Mouse (Mus musculus): Measurements from ENCODE around the gene Adipoq. TPM values are rescaled to one million over a fixed set of nuclear protein-coding genes. Genes with fewer than 3 reads are reported as not detected.
"Not testable (repeated sequence)": the region's sequence is repeated elsewhere in the genome, so short reads cannot be mapped to it uniquely, and the experiment has no call there.

Gene Adipoq
- total RNA-seq, 2 experiments from 2014 or later: not detected

GRCm38 (mm10) chr16:23170813-23171212 is 24.5 kb downstream of the Adipoq start:
- intact Hi-C loops (cut with DNase I): no loop called here
- TF ChIP-seq CTCF (IDR thresholded peaks at IDR 0.05): no peak

DNA sequence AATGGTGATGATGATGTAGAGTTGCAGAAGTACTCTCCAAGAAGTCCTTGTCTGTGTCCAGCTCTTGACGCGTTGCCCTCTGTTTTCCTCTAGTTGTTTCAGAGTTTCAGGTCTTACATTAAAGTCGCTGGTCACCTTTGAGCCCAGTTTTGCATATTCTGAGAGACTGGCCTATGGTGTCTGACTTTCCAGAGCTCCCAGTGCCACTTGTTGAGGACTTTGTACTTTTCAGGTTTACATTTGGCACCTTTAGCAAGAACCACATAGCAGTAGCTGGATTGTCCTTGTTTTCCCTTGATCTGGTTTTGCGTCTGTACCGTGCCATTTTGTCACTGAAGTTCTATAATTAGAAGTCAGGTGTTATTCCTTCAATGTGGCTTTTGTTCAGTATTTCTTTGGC is 27.6 kb downstream of the Adipoq start:
- no peak for DNase-seq (ENCODE audit: extremely low spot score in 1 of 2, low spot score in 2 of 2)
- no peak overlapping the region for H3K27ac ChIP-seq
- H3K4me3 ChIP-seq: no peak overlapping the region
- TF ChIP-seq CTCF (IDR thresholded peaks at IDR 0.05): no peak
- intact Hi-C loops (cut with DNase I): no loop called here

More at GRCm38 (mm10) chr16:23170813-23171212, 24.5 kb downstream of the Adipoq start:
- DNase-seq (ENCODE audit: extremely low spot score in 1 of 2, low spot score in 2 of 2): no peak
- Histone ChIP-seq H3K4me3 (no peak overlapping the region), H3K27ac (no peak overlapping the region)

GRCm38 (mm10) chr16:23174855-23175254 is 28.5 kb downstream of the Adipoq start:
- no peak for DNase-seq (ENCODE audit: extremely low spot score in 1 of 2, low spot score in 2 of 2)
- intact Hi-C loops (cut with DNase I): no loop called here
- no peak for TF ChIP-seq CTCF (IDR thresholded peaks at IDR 0.05)
- no peak overlapping the region for H3K4me3 ChIP-seq
- no peak overlapping the region for H3K27ac ChIP-seq

- intact Hi-C loops (cut with DNase I): no loop called here
- no peak for DNase-seq (ENCODE audit: extremely low spot score in 1 of 2, low spot score in 2 of 2)
- H3K4me3 ChIP-seq: no peak overlapping the region
- no peak overlapping the region for H3K27ac ChIP-seq
- TF ChIP-seq CTCF (IDR thresholded peaks at IDR 0.05): no peak
Observed at GRCm38 (mm10) chr16:23175956-23176355, 29.6 kb downstream of the Adipoq start.

DNA sequence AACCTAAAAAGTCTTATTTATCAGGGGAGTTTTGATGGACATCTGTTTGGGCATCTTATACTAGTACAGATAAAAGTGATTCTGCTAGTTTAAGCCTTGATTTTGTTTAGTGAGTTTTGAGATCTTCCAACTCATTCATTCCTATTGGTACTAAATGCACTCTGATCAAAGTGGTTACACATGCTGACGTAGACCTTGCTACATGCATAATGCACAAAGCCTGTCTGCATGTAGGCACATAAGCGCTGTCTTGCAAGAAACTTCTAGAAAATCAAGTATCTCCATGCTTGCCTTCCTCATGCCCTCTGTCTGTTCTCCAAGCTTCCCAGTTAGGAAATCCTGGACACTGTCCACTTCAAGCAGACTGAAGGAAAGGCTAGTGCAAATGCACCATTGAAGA is 31.5 kb downstream of the Adipoq start:
- H3K27ac ChIP-seq: no peak overlapping the region
- no peak overlapping the region for H3K4me3 ChIP-seq
- DNase-seq (ENCODE audit: extremely low spot score in 1 of 2, low spot score in 2 of 2): no peak
- intact Hi-C loops (cut with DNase I): no loop called here
- no peak for TF ChIP-seq CTCF (IDR thresholded peaks at IDR 0.05)

DNA sequence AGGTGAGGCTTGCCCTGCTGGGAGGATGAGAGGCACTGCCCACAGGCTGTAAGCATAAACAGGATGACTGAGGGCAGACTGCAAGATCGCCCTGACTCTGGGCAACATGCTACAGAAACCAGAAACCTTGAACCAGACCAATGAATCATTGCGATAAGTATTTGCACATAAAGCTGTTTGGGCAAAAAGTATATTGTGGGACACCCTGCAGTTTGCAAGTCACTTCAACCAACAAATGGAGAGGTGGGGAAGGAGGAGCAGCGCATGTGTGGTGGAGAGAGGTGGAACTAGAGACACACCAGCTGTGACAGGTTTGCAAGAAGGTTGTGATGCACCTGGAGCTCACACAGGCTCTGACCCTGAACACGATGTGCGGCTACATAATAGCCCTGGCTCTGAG is 32.5 kb downstream of the Adipoq start:
- DNase-seq (ENCODE audit: extremely low spot score in 1 of 2, low spot score in 2 of 2): no peak
- no peak for TF ChIP-seq CTCF (IDR thresholded peaks at IDR 0.05)
- Histone ChIP-seq H3K4me3 (no peak overlapping the region), H3K27ac (no peak overlapping the region)
- intact Hi-C loops (cut with DNase I): no loop called here

DNA sequence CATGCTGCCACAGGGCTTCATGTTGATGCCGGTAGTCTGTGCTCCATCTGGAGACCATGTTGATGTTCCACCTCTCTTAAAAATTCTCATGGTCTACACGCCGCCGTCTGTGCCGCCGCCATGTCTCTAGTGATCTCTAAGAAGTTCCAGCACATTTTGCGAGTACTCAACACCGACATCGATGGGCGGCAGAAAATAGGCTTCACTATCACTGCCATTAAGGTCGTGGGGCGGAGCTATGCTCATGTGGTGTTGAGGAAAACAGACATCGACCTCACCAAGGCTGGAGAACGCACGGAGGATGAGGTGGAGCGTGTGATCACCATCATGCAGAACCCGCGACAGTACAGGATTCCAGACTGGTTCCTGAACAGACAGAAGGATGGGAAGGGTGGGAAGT is 33.1 kb downstream of the Adipoq start:
- H3K4me3 ChIP-seq; intact Hi-C loops (cut with DNase I); DNase-seq (ENCODE audit: extremely low spot score in 1 of 2, low spot score in 2 of 2); H3K27ac ChIP-seq: not testable (repeated sequence)

GRCm38 (mm10) chr16:23181054-23181453 is 34.7 kb downstream of the Adipoq start:
- no peak for TF ChIP-seq CTCF (IDR thresholded peaks at IDR 0.05)
- H3K27ac ChIP-seq: no peak overlapping the region
- no peak overlapping the region for H3K4me3 ChIP-seq
- DNase-seq (ENCODE audit: extremely low spot score in 1 of 2, low spot score in 2 of 2): no peak
- intact Hi-C loops (cut with DNase I): no loop called here

DNA sequence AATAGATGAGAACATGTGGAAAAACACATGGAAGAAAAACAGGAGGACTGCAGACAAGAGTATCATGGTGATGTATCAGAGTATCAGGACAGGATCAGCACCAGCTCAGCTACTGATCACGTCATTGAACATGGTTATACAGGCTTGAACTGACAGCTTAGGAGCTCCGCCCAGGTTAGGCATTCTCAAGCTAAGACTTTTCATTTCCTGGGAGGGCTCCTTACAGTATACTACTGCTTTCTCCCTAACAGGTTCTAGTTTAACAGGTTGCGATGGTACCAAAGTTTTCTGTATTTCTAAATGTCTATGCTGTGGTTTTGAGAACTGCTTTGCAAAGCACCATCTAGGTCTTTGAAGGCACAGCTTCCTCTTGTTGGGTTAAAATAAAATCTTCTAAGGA is 35.2 kb downstream of the Adipoq start:
- no peak for DNase-seq (ENCODE audit: extremely low spot score in 1 of 2, low spot score in 2 of 2)
- TF ChIP-seq CTCF (IDR thresholded peaks at IDR 0.05): no peak
- H3K27ac ChIP-seq: 0 out of 2 replicates have a peak overlapping the region, but pooled peaks have one; percentile 10
- no peak overlapping the region for H3K4me3 ChIP-seq
- intact Hi-C loops (cut with DNase I): no loop called here

- TF ChIP-seq CTCF (IDR thresholded peaks at IDR 0.05): no peak
- no peak overlapping the region for H3K27ac ChIP-seq
- no peak overlapping the region for H3K4me3 ChIP-seq
- intact Hi-C loops (cut with DNase I): no loop called here
- DNase-seq (ENCODE audit: extremely low spot score in 1 of 2, low spot score in 2 of 2): no peak
Observed at GRCm38 (mm10) chr16:23181942-23182597, 35.7 kb downstream of the Adipoq start.

- no peak for DNase-seq (ENCODE audit: extremely low spot score in 1 of 2, low spot score in 2 of 2)
- intact Hi-C loops (cut with DNase I): no loop called here
- H3K4me3 ChIP-seq: no peak overlapping the region
- TF ChIP-seq CTCF (IDR thresholded peaks at IDR 0.05): no peak
- H3K27ac ChIP-seq: no peak overlapping the region
Observed at GRCm38 (mm10) chr16:23185824-23186223, 39.5 kb downstream of the Adipoq start.

GRCm38 (mm10) chr16:23186418-23186817 is 40.1 kb downstream of the Adipoq start:
- TF ChIP-seq CTCF (IDR thresholded peaks at IDR 0.05): no peak
- H3K27ac ChIP-seq: no peak overlapping the region
- H3K4me3 ChIP-seq: no peak overlapping the region
- DNase-seq (ENCODE audit: extremely low spot score in 1 of 2, low spot score in 2 of 2): no peak
- intact Hi-C loops (cut with DNase I): no loop called here

- Histone ChIP-seq H3K4me3 (no peak overlapping the region), H3K27ac (no peak overlapping the region)
- no peak for DNase-seq (ENCODE audit: extremely low spot score in 1 of 2, low spot score in 2 of 2)
- intact Hi-C loops (cut with DNase I): no loop called here
- TF ChIP-seq CTCF (IDR thresholded peaks at IDR 0.05): no peak
Observed at GRCm38 (mm10) chr16:23187983-23188382, 41.6 kb downstream of the Adipoq start.
